ENCODE assay signal across 8 mouse cellular contexts in the genomic region with DNA sequence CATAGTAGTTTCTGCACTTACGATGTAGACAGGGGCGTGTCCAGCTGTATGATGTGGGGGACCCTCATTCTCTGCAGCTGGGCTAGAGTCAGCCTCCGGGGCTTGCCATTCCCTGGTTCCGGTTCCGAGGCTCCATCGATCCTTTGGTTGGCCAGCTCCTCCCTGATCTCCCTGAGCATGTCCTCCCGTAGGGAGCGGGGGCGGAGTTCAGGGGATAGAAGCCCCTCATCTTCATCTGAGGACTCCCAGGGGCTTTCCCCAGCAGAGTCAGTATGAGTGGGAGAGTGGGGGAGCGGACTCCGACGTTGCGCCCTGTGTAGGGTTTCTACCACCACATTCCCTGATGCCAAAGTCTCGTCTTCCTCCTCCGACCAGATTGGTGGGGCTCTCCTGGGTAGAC. TPM values are rescaled to one million over a fixed set of nuclear protein-coding genes. Genes with fewer than 3 reads are reported as not detected.
DNase-seq lines count a peak whose midpoint lies in the region; ATAC-seq and TF ChIP-seq lines count a peak whose summit lies in the region.
"Had no signal": no experiment of that assay in that cellular context is flagged by ENCODE, and none has a peak within 500 bp of the region (broad histone marks: within the 10 kb centered on the region; RNA-seq: fewer than 3 reads in every experiment).

No protein-coding gene starts in this region.

- DNase-seq in embryonic facial prominence, embryonic 10.5 days (ENCODE audit: low spot score): no peak
- no peak for DNase-seq in hindbrain, embryonic 14.5 days (ENCODE audit: low spot score)
- DNase-seq in midbrain, embryonic 10.5 days (ENCODE audit: low spot score): no peak
- no peak for DNase-seq in urinary bladder, postnatal 10 days (ENCODE audit: low spot score)
- DNase-seq in left cerebral cortex, adult 2 months (ENCODE audit: extremely low spot score in 1 of 2, low spot score in 2 of 2): no peak

- WGBS in embryonic facial prominence, embryonic 10.5 days: 17% methylated on average over 15 of the region's 15 CpGs
- 14% methylated on average over 15 of the region's 15 CpGs for WGBS in hindbrain, embryonic 14.5 days
- 14% methylated on average over 15 of the region's 15 CpGs for WGBS in midbrain, embryonic 10.5 days

- ATAC-seq in hindbrain, embryonic 14.5 days (ENCODE audit: low FRiP score): no peak
- no peak for ATAC-seq in megakaryocyte, adult 5-6 weeks (ENCODE audit: poor library complexity, severe bottlenecking)
- ATAC-seq: Patski had no signal

- no peaks in the 10 kb centered on the region for H3K27me3 ChIP-seq in ES-Bruce4 (ENCODE audit: control insufficient read depth, insufficient read depth, low read length, poor library complexity, severe bottlenecking)
- peaks cover 60% of the 10 kb centered on the region for H3K27me3 ChIP-seq in embryonic facial prominence, embryonic 10.5 days (replicated peaks; ENCODE audit: low read depth, poor library complexity, severe bottlenecking)
- peaks cover 37% of the 10 kb centered on the region for H3K27me3 ChIP-seq in hindbrain, embryonic 14.5 days (ENCODE audit: control insufficient read depth, insufficient read depth, low read length)
- peaks cover 78% of the 10 kb centered on the region for H3K27me3 ChIP-seq in midbrain, embryonic 10.5 days (ENCODE audit: low read depth, poor library complexity, severe bottlenecking)
- H3K27me3 ChIP-seq: Patski had no signal

- H3K9ac ChIP-seq in ES-Bruce4 (ENCODE audit: low read depth, poor library complexity, severe bottlenecking): 0 out of 2 replicates have a peak overlapping the region, but pooled peaks have one; percentile 14
- H3K9ac ChIP-seq in hindbrain, embryonic 14.5 days: no peak overlapping the region

- H3K4me3 ChIP-seq in ES-Bruce4 (ENCODE audit: low read depth, low read length): no peak overlapping the region
- peak overlapping the region; percentile 38 for H3K4me3 ChIP-seq in embryonic facial prominence, embryonic 10.5 days
- 0 out of 2 replicates have a peak overlapping the region, but pooled peaks have one; percentile 5 for H3K4me3 ChIP-seq in hindbrain, embryonic 14.5 days (replicated peaks; ENCODE audit: low read length)
- H3K4me3 ChIP-seq in midbrain, embryonic 10.5 days: peak overlapping the region; percentile 39
- no peak overlapping the region for H3K4me3 ChIP-seq in left cerebral cortex, adult 2 months

- TF ChIP-seq CTCF in ES-Bruce4 (IDR thresholded peaks at IDR 0.05; ENCODE audit: low read depth, low read length): no peak
- no peak for TF ChIP-seq CTCF in left cerebral cortex, adult 2 months (IDR thresholded peaks at IDR 0.05)

- no peak for TF ChIP-seq POLR2A in ES-Bruce4 (IDR thresholded peaks at IDR 0.05; ENCODE audit: insufficient read depth, low read length)

- peak overlapping the region; percentile 24; the same call in 1 of the 2 replicates for H3K4me2 ChIP-seq in hindbrain, embryonic 14.5 days (replicated peaks)

- TF ChIP-seq EP300 in ES-Bruce4 (IDR thresholded peaks at IDR 0.05; ENCODE audit: insufficient read depth, low read depth, low read length): no peak

- H3K27ac ChIP-seq in ES-Bruce4 (ENCODE audit: insufficient read depth, low read length): no peak overlapping the region
- no peak overlapping the region; the same call in 1 of the 2 replicates for H3K27ac ChIP-seq in embryonic facial prominence, embryonic 10.5 days (replicated peaks)
- H3K27ac ChIP-seq in hindbrain, embryonic 14.5 days: no peak overlapping the region
- no peak overlapping the region for H3K27ac ChIP-seq in midbrain, embryonic 10.5 days (replicated peaks)
- H3K27ac ChIP-seq in left cerebral cortex, adult 2 months: no peak overlapping the region

- peaks cover 14% of the 10 kb centered on the region for H3K4me1 ChIP-seq in ES-Bruce4 (ENCODE audit: control insufficient read depth, insufficient read depth, low read length)
- H3K4me1 ChIP-seq in embryonic facial prominence, embryonic 10.5 days: peaks cover 46% of the 10 kb centered on the region
- peaks cover 4% of the 10 kb centered on the region for H3K4me1 ChIP-seq in hindbrain, embryonic 14.5 days (replicated peaks; ENCODE audit: control insufficient read depth, insufficient read depth, low read length)
- H3K4me1 ChIP-seq in midbrain, embryonic 10.5 days: peaks cover 42% of the 10 kb centered on the region

- intact Hi-C loops in left cerebral cortex, adult 2 months (cut with DNase I): loop anchor here (2.0 kb wide), 1 partner anchor 242 kb away; no protein-coding TSS in a partner anchor

- no peaks in the 10 kb centered on the region for H3K36me3 ChIP-seq in ES-Bruce4 (ENCODE audit: control insufficient read depth, insufficient read depth, low read length, poor library complexity, severe bottlenecking)
- H3K36me3 ChIP-seq in embryonic facial prominence, embryonic 10.5 days (replicated peaks): peaks cover 47% of the 10 kb centered on the region
- no peaks in the 10 kb centered on the region for H3K36me3 ChIP-seq in hindbrain, embryonic 14.5 days (replicated peaks; ENCODE audit: control insufficient read depth, insufficient read depth)
- H3K36me3 ChIP-seq in midbrain, embryonic 10.5 days: peaks cover 17% of the 10 kb centered on the region

- H3K9me3 ChIP-seq in ES-Bruce4 (replicated peaks; ENCODE audit: control insufficient read depth, insufficient read depth, low read length, poor library complexity, severe bottlenecking): no peaks in the 10 kb centered on the region
- no peaks in the 10 kb centered on the region for H3K9me3 ChIP-seq in embryonic facial prominence, embryonic 10.5 days
- H3K9me3 ChIP-seq in hindbrain, embryonic 14.5 days (ENCODE audit: control insufficient read depth, low read length): no peaks in the 10 kb centered on the region
- no peaks in the 10 kb centered on the region for H3K9me3 ChIP-seq in midbrain, embryonic 10.5 days (replicated peaks)

RNA-seq across cellular contexts. Expression of a gene that starts 13.9 kb away (rescaled TPM):
- 13.1 and 19.8 TPM in 2 replicates for polyA plus RNA-seq in ES-Bruce4 (2011; ENCODE audit: insufficient read depth, insufficient read length, low read depth, missing spikeins)
- 33.4 and 34.8 TPM in 2 replicates for polyA plus RNA-seq in embryonic facial prominence, embryonic 10.5 days (2016; fragmentation: Nextera tagmentation; extraction: Ambion mirVana)
- polyA plus RNA-seq in hindbrain, embryonic 14.5 days (2014; fragmentation: Nextera tagmentation; extraction: Ambion mirVana): 15.4 and 16.6 TPM in 2 replicates
- 21.7 and 24.5 TPM in 2 replicates for polyA plus RNA-seq in midbrain, embryonic 10.5 days (2016; fragmentation: Nextera tagmentation; extraction: Ambion mirVana)
- total RNA-seq in megakaryocyte, adult 5-6 weeks (2015): 96.4 and 101 TPM in 2 replicates
- total RNA-seq in megakaryocyte, adult 5-6 weeks (2017): 90.2 and 116 TPM in 2 replicates
- 10 to 100 TPM; 10.8 to 11.1 TPM for total RNA-seq in left cerebral cortex, adult 2 months (2021)

RNA-seq across cellular contexts. Expression of a gene that starts 17.6 kb away (rescaled TPM):
- 2.3 and 2.5 TPM in 2 replicates for polyA plus RNA-seq in ES-Bruce4 (2011; ENCODE audit: insufficient read depth, insufficient read length, low read depth, missing spikeins)
- polyA plus RNA-seq in embryonic facial prominence, embryonic 10.5 days (2016; fragmentation: Nextera tagmentation; extraction: Ambion mirVana): 0.21 and 0.32 TPM in 2 replicates
- 0.10 and 0.23 TPM in 2 replicates for polyA plus RNA-seq in hindbrain, embryonic 14.5 days (2014; fragmentation: Nextera tagmentation; extraction: Ambion mirVana)
- polyA plus RNA-seq in midbrain, embryonic 10.5 days (2016; fragmentation: Nextera tagmentation; extraction: Ambion mirVana): 0.12 and 0.15 TPM in 2 replicates
- not detected in 2 replicates for total RNA-seq in megakaryocyte, adult 5-6 weeks (2015)
- not detected in 2 replicates for total RNA-seq in megakaryocyte, adult 5-6 weeks (2017)
- under 1 TPM; 0.30 to 0.34 TPM for total RNA-seq in left cerebral cortex, adult 2 months (2021)

RNA-seq across cellular contexts. Expression of a gene that starts 42.6 kb away (rescaled TPM):
- polyA plus RNA-seq in ES-Bruce4 (2011; ENCODE audit: insufficient read depth, insufficient read length, low read depth, missing spikeins): 2.0 and 2.3 TPM in 2 replicates
- 0.57 and 0.87 TPM in 2 replicates for polyA plus RNA-seq in embryonic facial prominence, embryonic 10.5 days (2016; fragmentation: Nextera tagmentation; extraction: Ambion mirVana)
- 0.50 and 0.53 TPM in 2 replicates for polyA plus RNA-seq in hindbrain, embryonic 14.5 days (2014; fragmentation: Nextera tagmentation; extraction: Ambion mirVana)
- 0.25 and 0.48 TPM in 2 replicates for polyA plus RNA-seq in midbrain, embryonic 10.5 days (2016; fragmentation: Nextera tagmentation; extraction: Ambion mirVana)
- 9.0 and 9.5 TPM in 2 replicates for total RNA-seq in megakaryocyte, adult 5-6 weeks (2015)
- 0.99 and 1.6 TPM in 2 replicates for total RNA-seq in megakaryocyte, adult 5-6 weeks (2017)
- 1 to 10 TPM; 2.5 to 2.7 TPM for total RNA-seq in left cerebral cortex, adult 2 months (2021)

RNA-seq across cellular contexts. Expression of a gene that starts 49.3 kb away (rescaled TPM):
- polyA plus RNA-seq in ES-Bruce4 (2011; ENCODE audit: insufficient read depth, insufficient read length, low read depth, missing spikeins): 8.0 and 9.5 TPM in 2 replicates
- polyA plus RNA-seq in embryonic facial prominence, embryonic 10.5 days (2016; fragmentation: Nextera tagmentation; extraction: Ambion mirVana): 26.9 and 28.8 TPM in 2 replicates
- 14.8 and 14.9 TPM in 2 replicates for polyA plus RNA-seq in hindbrain, embryonic 14.5 days (2014; fragmentation: Nextera tagmentation; extraction: Ambion mirVana)
- 21.2 and 23.5 TPM in 2 replicates for polyA plus RNA-seq in midbrain, embryonic 10.5 days (2016; fragmentation: Nextera tagmentation; extraction: Ambion mirVana)
- 30.0 and 30.6 TPM in 2 replicates for total RNA-seq in megakaryocyte, adult 5-6 weeks (2015)
- total RNA-seq in megakaryocyte, adult 5-6 weeks (2017): 57.1 and 59.9 TPM in 2 replicates
- total RNA-seq in left cerebral cortex, adult 2 months (2021): 1 to 10 TPM; 7.9 to 9.1 TPM

Comparison
In these comparisons a context has a peak if more than half of its experiments do, and no peak if none do; other contexts are left out.
1. H3K4me3 ChIP-seq: peak in embryonic facial prominence, embryonic 10.5 days (single experiment), hindbrain, embryonic 14.5 days (single experiment) and midbrain, embryonic 10.5 days (single experiment); none in ES-Bruce4 (single experiment) and left cerebral cortex, adult 2 months (single experiment).